Mouse (Mus musculus): Measurements from ENCODE around the gene Ubqln1.

DNA sequence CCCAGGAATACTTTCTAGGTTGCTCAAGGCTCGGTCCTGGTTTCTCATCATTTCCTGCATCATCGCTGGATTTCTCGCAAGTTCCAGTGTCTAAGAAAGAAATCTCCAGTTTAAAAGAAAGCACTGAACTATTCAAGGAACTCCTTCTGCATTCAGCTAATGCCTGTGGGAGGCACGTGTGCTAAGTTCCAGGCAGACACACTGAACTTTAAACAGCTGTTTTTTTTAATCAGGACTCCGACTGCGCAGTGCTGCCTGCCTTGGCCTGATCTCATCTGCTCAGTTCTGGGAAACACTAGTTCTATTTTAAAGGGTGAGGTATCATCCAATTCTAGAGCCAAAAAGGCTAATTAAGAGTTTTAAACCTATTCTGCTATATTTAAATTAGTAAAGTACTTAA, 23.3 kb downstream of the Ubqln1 start:
- no peak for TF ChIP-seq CTCF (IDR thresholded peaks at IDR 0.05; ENCODE audit: low read depth)
- TF ChIP-seq EP300 (optimal IDR thresholded peaks at IDR 0.05), result no peak

Data from stomach, postnatal 0 days (tissue).